Mouse (Mus musculus) stomach, postnatal 0 days (tissue): Measurements from ENCODE around the gene Cd63.

Source experiments
- CTCF ChIP-seq: IDR thresholded peaks from 2 replicates; pipeline ENCODE4 v1.5.1; 2016; ENCODE audit warnings: antibody characterized with exemption, low read depth, mild to moderate bottlenecking, moderate library complexity
- EP300 ChIP-seq: optimal IDR thresholded peaks from 2 replicates; pipeline ENCODE3; 2016; ENCODE audit warnings: antibody characterized with exemption

- TF ChIP-seq CTCF = no peak
- no peak for TF ChIP-seq EP300
Observed at GRCm38 (mm10) chr10:128935826-128936440, 35.1 kb downstream of the Cd63 start.
